Mouse (Mus musculus): ENCODE measurements around the gene Astn1.

- TF ChIP-seq CTCF (IDR thresholded peaks at IDR 0.05; ENCODE audit: insufficient read depth, low read length) (no peak), POLR2A (IDR thresholded peaks at IDR 0.05; ENCODE audit: borderline replicate concordance, extremely low read depth, low read depth, low read length) (no peak)
Observed at GRCm38 (mm10) chr1:158546513-158546912, 184.4 kb downstream of the Astn1 start.

Data from lung, adult 2 months (tissue).